Mouse (Mus musculus): ENCODE measurements around the gene Maats1.
"Not testable (repeated sequence)": the region's sequence is repeated elsewhere in the genome, so short reads cannot be mapped to it uniquely, and the experiment has no call there.

Gene Maats1

GRCm38 (mm10) chr16:38348217-38348761 lies 6.3 kb upstream of the Maats1 start:
- no peak for DNase-seq (ENCODE audit: low read depth, low spot score)

GRCm38 (mm10) chr16:38347588-38347987 lies 5.6 kb upstream of the Maats1 start:
- no peak for DNase-seq (ENCODE audit: low read depth, low spot score)

- DNase-seq (ENCODE audit: low read depth, low spot score): peak; percentile 85
Observed at GRCm38 (mm10) chr16:38346529-38347325, 4.8 kb upstream of the Maats1 start, which contains the start of the genes Cox17 and Gm21987. Cox17 (plus strand) TSS chr16:38346991. Gm21987 (plus strand) TSS chr16:38347040.

- DNase-seq (ENCODE audit: low read depth, low spot score): no peak
Observed at GRCm38 (mm10) chr16:38344941-38345725, 3.2 kb upstream of the Maats1 start.

GRCm38 (mm10) chr16:38338077-38338476 lies 3.9 kb downstream of the Maats1 start:
- not testable (repeated sequence) for DNase-seq (ENCODE audit: low read depth, low spot score)

GRCm38 (mm10) chr16:38334431-38334830 lies 7.5 kb downstream of the Maats1 start:
- DNase-seq (ENCODE audit: low read depth, low spot score): no peak

GRCm38 (mm10) chr16:38329340-38329739 lies 12.6 kb downstream of the Maats1 start:
- no peak for DNase-seq (ENCODE audit: low read depth, low spot score)

GRCm38 (mm10) chr16:38326778-38327397 lies 15.1 kb downstream of the Maats1 start:
- DNase-seq (ENCODE audit: low read depth, low spot score): no peak

- DNase-seq (ENCODE audit: low read depth, low spot score): no peak
Observed at GRCm38 (mm10) chr16:38324311-38324710, 17.6 kb downstream of the Maats1 start.

- peak; percentile 26 for DNase-seq (ENCODE audit: low read depth, low spot score)
Observed at GRCm38 (mm10) chr16:38321452-38321935, 20.4 kb downstream of the Maats1 start.

- no peak for DNase-seq (ENCODE audit: low read depth, low spot score)
Observed at GRCm38 (mm10) chr16:38319087-38319486, 22.9 kb downstream of the Maats1 start.

- DNase-seq (ENCODE audit: low read depth, low spot score): no peak
Observed at GRCm38 (mm10) chr16:38318492-38318891, 23.5 kb downstream of the Maats1 start.

- DNase-seq (ENCODE audit: low read depth, low spot score): no peak
Observed at GRCm38 (mm10) chr16:38308195-38308594, 33.7 kb downstream of the Maats1 start.

GRCm38 (mm10) chr16:38307651-38308050 lies 34.3 kb downstream of the Maats1 start:
- no peak for DNase-seq (ENCODE audit: low read depth, low spot score)

- no peak for DNase-seq (ENCODE audit: low read depth, low spot score)
Observed at GRCm38 (mm10) chr16:38307221-38307605, 34.7 kb downstream of the Maats1 start.

GRCm38 (mm10) chr16:38306571-38307220 lies 35.2 kb downstream of the Maats1 start:
- DNase-seq (ENCODE audit: low read depth, low spot score): no peak

GRCm38 (mm10) chr16:38304460-38305194 lies 37.3 kb downstream of the Maats1 start:
- no peak for DNase-seq (ENCODE audit: low read depth, low spot score)

GRCm38 (mm10) chr16:38302367-38302766 lies 39.6 kb downstream of the Maats1 start:
- DNase-seq (ENCODE audit: low read depth, low spot score): no peak

GRCm38 (mm10) chr16:38298410-38298809 lies 43.5 kb downstream of the Maats1 start:
- no peak for DNase-seq (ENCODE audit: low read depth, low spot score)

GRCm38 (mm10) chr16:38295349-38295930 lies 46.5 kb downstream of the Maats1 start:
- no peak for DNase-seq (ENCODE audit: low read depth, low spot score)
